Mouse (Mus musculus): ENCODE measurements around the gene Ciapin1. TPM values are rescaled to one million over a fixed set of nuclear protein-coding genes. Genes with fewer than 3 reads are reported as not detected.

The Ciapin1 gene
- total and polyA plus RNA-seq, 2 experiments from 2014 or later = 62.5 to 144 TPM

- DNase-seq (ENCODE audit: low spot score) (peak; percentile 78), ATAC-seq (peak; percentile 80)
- H3K4me3 ChIP-seq (ENCODE audit: low read length) = no peak overlapping the region
- no peak overlapping the region for H3K4me2 ChIP-seq (ENCODE audit: low read depth, low read length)
- H3K9me3 ChIP-seq (ENCODE audit: low read length) = no peaks in the 10 kb centered on the region
- H3K27me3 ChIP-seq (ENCODE audit: insufficient read depth, low read length) = no peaks in the 10 kb centered on the region
- H3K9ac ChIP-seq (replicated peaks; ENCODE audit: low read length) = no peak overlapping the region
- no peak overlapping the region for H3K27ac ChIP-seq
- peak; percentile 83 for TF ChIP-seq CTCF (IDR thresholded peaks at IDR 0.05; ENCODE audit: low read depth)
- 83% methylated on average over 23 of the region's 23 CpGs for WGBS
- H3K36me3 ChIP-seq (ENCODE audit: insufficient read depth, low read length) = peaks cover 28% of the 10 kb centered on the region
- no peaks in the 10 kb centered on the region for H3K4me1 ChIP-seq (ENCODE audit: insufficient read depth, low read length)
These were observed 15.3 kb downstream of the Ciapin1 start for GRCm38 (mm10) chr8:94822637-94823560.

- 82% methylated on average over 2 of the region's 2 CpGs for WGBS
- Histone ChIP-seq H3K36me3 (ENCODE audit: insufficient read depth, low read length) (peaks cover 19% of the 10 kb centered on the region), H3K9me3 (ENCODE audit: low read length) (no peaks in the 10 kb centered on the region), H3K27ac (no peak overlapping the region), H3K9ac (replicated peaks; ENCODE audit: low read length) (no peak overlapping the region), H3K4me3 (ENCODE audit: low read length) (no peak overlapping the region), H3K4me1 (ENCODE audit: insufficient read depth, low read length) (no peaks in the 10 kb centered on the region), H3K4me2 (ENCODE audit: low read depth, low read length) (no peak overlapping the region), H3K27me3 (ENCODE audit: insufficient read depth, low read length) (no peaks in the 10 kb centered on the region)
- no peak for TF ChIP-seq CTCF (IDR thresholded peaks at IDR 0.05; ENCODE audit: low read depth)
- DNase-seq (ENCODE audit: low spot score) (no peak), ATAC-seq (no peak)
These were observed 16.8 kb downstream of the Ciapin1 start for GRCm38 (mm10) chr8:94821381-94821780.

- Histone ChIP-seq H3K27ac (no peak overlapping the region), H3K4me1 (ENCODE audit: insufficient read depth, low read length) (no peaks in the 10 kb centered on the region), H3K4me3 (ENCODE audit: low read length) (no peak overlapping the region), H3K4me2 (ENCODE audit: low read depth, low read length) (no peak overlapping the region), H3K9me3 (ENCODE audit: low read length) (no peaks in the 10 kb centered on the region), H3K36me3 (ENCODE audit: insufficient read depth, low read length) (peaks cover 19% of the 10 kb centered on the region), H3K9ac (replicated peaks; ENCODE audit: low read length) (no peak overlapping the region), H3K27me3 (ENCODE audit: insufficient read depth, low read length) (no peaks in the 10 kb centered on the region)
- no peak for TF ChIP-seq CTCF (IDR thresholded peaks at IDR 0.05; ENCODE audit: low read depth)
- ATAC-seq (no peak), DNase-seq (ENCODE audit: low spot score) (no peak)
- WGBS = 87% methylated on average over 7 of the region's 7 CpGs
These were observed 17.6 kb downstream of the Ciapin1 start for GRCm38 (mm10) chr8:94820553-94820952.

GRCm38 (mm10) chr8:94819671-94820179, 18.4 kb downstream of the Ciapin1 start:
- H3K9ac ChIP-seq (replicated peaks; ENCODE audit: low read length) = no peak overlapping the region
- no peak overlapping the region for H3K4me2 ChIP-seq (ENCODE audit: low read depth, low read length)
- no peaks in the 10 kb centered on the region for H3K9me3 ChIP-seq (ENCODE audit: low read length)
- no peaks in the 10 kb centered on the region for H3K27me3 ChIP-seq (ENCODE audit: insufficient read depth, low read length)
- no peak for DNase-seq (ENCODE audit: low spot score)
- no peak for ATAC-seq
- 87% methylated on average over 6 of the region's 6 CpGs for WGBS
- H3K36me3 ChIP-seq (ENCODE audit: insufficient read depth, low read length) = peaks cover 13% of the 10 kb centered on the region
- H3K4me3 ChIP-seq (ENCODE audit: low read length) = no peak overlapping the region
- no peak for TF ChIP-seq CTCF (IDR thresholded peaks at IDR 0.05; ENCODE audit: low read depth)
- no peak overlapping the region for H3K27ac ChIP-seq
- H3K4me1 ChIP-seq (ENCODE audit: insufficient read depth, low read length) = no peaks in the 10 kb centered on the region

- DNase-seq (ENCODE audit: low spot score) (no peak), ATAC-seq (no peak)
- no peak overlapping the region for H3K9ac ChIP-seq (replicated peaks; ENCODE audit: low read length)
- no peaks in the 10 kb centered on the region for H3K4me1 ChIP-seq (ENCODE audit: insufficient read depth, low read length)
- H3K9me3 ChIP-seq (ENCODE audit: low read length) = no peaks in the 10 kb centered on the region
- no peak overlapping the region for H3K4me2 ChIP-seq (ENCODE audit: low read depth, low read length)
- H3K27me3 ChIP-seq (ENCODE audit: insufficient read depth, low read length) = no peaks in the 10 kb centered on the region
- H3K36me3 ChIP-seq (ENCODE audit: insufficient read depth, low read length) = peaks cover 8% of the 10 kb centered on the region; the same call in 1 of the 2 replicates
- H3K4me3 ChIP-seq (ENCODE audit: low read length) = no peak overlapping the region
- H3K27ac ChIP-seq = no peak overlapping the region
- 93% methylated on average over 11 of the region's 11 CpGs for WGBS
- TF ChIP-seq CTCF (IDR thresholded peaks at IDR 0.05; ENCODE audit: low read depth) = no peak
These were observed 20.2 kb downstream of the Ciapin1 start for GRCm38 (mm10) chr8:94817933-94818332.

GRCm38 (mm10) chr8:94814556-94814955, 23.6 kb downstream of the Ciapin1 start:
- Histone ChIP-seq H3K9ac (replicated peaks; ENCODE audit: low read length) (no peak overlapping the region), H3K9me3 (ENCODE audit: low read length) (no peaks in the 10 kb centered on the region), H3K27me3 (ENCODE audit: insufficient read depth, low read length) (no peaks in the 10 kb centered on the region), H3K27ac (no peak overlapping the region), H3K36me3 (ENCODE audit: insufficient read depth, low read length) (no peaks in the 10 kb centered on the region), H3K4me1 (ENCODE audit: insufficient read depth, low read length) (no peaks in the 10 kb centered on the region), H3K4me3 (ENCODE audit: low read length) (no peak overlapping the region), H3K4me2 (ENCODE audit: low read depth, low read length) (no peak overlapping the region)
- TF ChIP-seq CTCF (IDR thresholded peaks at IDR 0.05; ENCODE audit: low read depth) = peak; percentile 70
- ATAC-seq (no peak), DNase-seq (ENCODE audit: low spot score) (peak; percentile 53)
- 0% methylated on average over 1 of the region's 1 CpGs for WGBS
